Mouse (Mus musculus): ENCODE data around the gene Rbfox1.

GRCm38 (mm10) chr16:6012853-6013252 lies 127.7 kb downstream of the Rbfox1 start:
- TF ChIP-seq POLR2A (IDR thresholded peaks at IDR 0.05; ENCODE audit: borderline replicate concordance, control insufficient read depth, low read depth, low read length) (no peak), CTCF (IDR thresholded peaks at IDR 0.05; ENCODE audit: control insufficient read depth, insufficient read depth, low read length) (no peak)

All from bone marrow, adult 2 months (tissue).